Mouse (Mus musculus): ENCODE measurements around the gene Ephx1.

Ephx1 gene

GRCm38 (mm10) chr1:180979484-180980251 lies 41.0 kb downstream of the Ephx1 start:
- no peak for DNase-seq (ENCODE audit: extremely low read depth, low read depth, low spot score)

- no peak for DNase-seq (ENCODE audit: extremely low read depth, low read depth, low spot score)
Measured at GRCm38 (mm10) chr1:180976110-180976679, 44.5 kb downstream of the Ephx1 start.

GRCm38 (mm10) chr1:180974126-180974746 lies 46.5 kb downstream of the Ephx1 start:
- no peak for DNase-seq (ENCODE audit: extremely low read depth, low read depth, low spot score)

- no peak for DNase-seq (ENCODE audit: extremely low read depth, low read depth, low spot score)
Measured at GRCm38 (mm10) chr1:180972941-180973340, 47.8 kb downstream of the Ephx1 start.

- peak; percentile 86 for DNase-seq (ENCODE audit: extremely low read depth, low read depth, low spot score)
Measured at GRCm38 (mm10) chr1:180967261-180967660, 53.4 kb downstream of the Ephx1 start.

- DNase-seq (ENCODE audit: extremely low read depth, low read depth, low spot score), result no peak
Measured at GRCm38 (mm10) chr1:180966542-180966941, 54.2 kb downstream of the Ephx1 start.

GRCm38 (mm10) chr1:180965786-180966185 lies 54.9 kb downstream of the Ephx1 start:
- no peak for DNase-seq (ENCODE audit: extremely low read depth, low read depth, low spot score)

- no peak for DNase-seq (ENCODE audit: extremely low read depth, low read depth, low spot score)
Measured at GRCm38 (mm10) chr1:180958797-180959196, 61.9 kb downstream of the Ephx1 start.

- DNase-seq (ENCODE audit: extremely low read depth, low read depth, low spot score), result no peak
Measured at GRCm38 (mm10) chr1:180957989-180958388, 62.7 kb downstream of the Ephx1 start.

GRCm38 (mm10) chr1:180956973-180957381 lies 63.7 kb downstream of the Ephx1 start:
- DNase-seq (ENCODE audit: extremely low read depth, low read depth, low spot score), result no peak

- DNase-seq (ENCODE audit: extremely low read depth, low read depth, low spot score), result no peak
Measured at GRCm38 (mm10) chr1:180956401-180956800, 64.3 kb downstream of the Ephx1 start.

- DNase-seq (ENCODE audit: extremely low read depth, low read depth, low spot score), result no peak
Measured at GRCm38 (mm10) chr1:180952808-180953207, 67.9 kb downstream of the Ephx1 start.

GRCm38 (mm10) chr1:180952085-180952746 lies 68.5 kb downstream of the Ephx1 start:
- DNase-seq (ENCODE audit: extremely low read depth, low read depth, low spot score), result no peak

- no peak for DNase-seq (ENCODE audit: extremely low read depth, low read depth, low spot score)
Measured at GRCm38 (mm10) chr1:180946448-180946847, 74.3 kb downstream of the Ephx1 start.

GRCm38 (mm10) chr1:180945001-180945980 lies 75.4 kb downstream of the Ephx1 start:
- DNase-seq (ENCODE audit: extremely low read depth, low read depth, low spot score), result no peak

GRCm38 (mm10) chr1:180944553-180944952 lies 76.2 kb downstream of the Ephx1 start:
- peak; percentile 72 for DNase-seq (ENCODE audit: extremely low read depth, low read depth, low spot score)

- no peak for DNase-seq (ENCODE audit: extremely low read depth, low read depth, low spot score)
Measured at GRCm38 (mm10) chr1:180943896-180944295, 76.8 kb downstream of the Ephx1 start.

GRCm38 (mm10) chr1:180943032-180943644 lies 77.6 kb downstream of the Ephx1 start:
- DNase-seq (ENCODE audit: extremely low read depth, low read depth, low spot score), result no peak

- no peak for DNase-seq (ENCODE audit: extremely low read depth, low read depth, low spot score)
Measured at GRCm38 (mm10) chr1:180942166-180943031, 78.3 kb downstream of the Ephx1 start, which contains the start of gene Tmem63a. Gene Tmem63a (plus strand): TSS chr1:180942344.

All from fat pad, adult 2 months (tissue).